11 mouse cellular contexts compared by ENCODE assay signal in genomic region chr5:125507582-125507981, GRCm38 (mm10). TPM values are rescaled to one million over a fixed set of nuclear protein-coding genes. Genes with fewer than 3 reads are reported as not detected.
DNase-seq lines count a peak whose midpoint lies in the region; ATAC-seq lines count a peak whose summit lies in the region.
"Had no signal": no experiment of that assay in that cellular context is flagged by ENCODE, and none has a peak within 500 bp of the region (broad histone marks: within the 10 kb centered on the region; RNA-seq: fewer than 3 reads in every experiment).

No protein-coding gene starts in this region.

- no peaks in the 10 kb centered on the region for H3K4me1 ChIP-seq in limb, embryonic 10.5 days
- H3K4me1 ChIP-seq: limb, embryonic 15.5 days had no signal

- no peaks in the 10 kb centered on the region for H3K27me3 ChIP-seq in limb, embryonic 10.5 days (ENCODE audit: low read depth, poor library complexity, severe bottlenecking)
- H3K27me3 ChIP-seq: limb, embryonic 15.5 days had no signal

- H3K36me3 ChIP-seq in limb, embryonic 10.5 days = peaks cover 92% of the 10 kb centered on the region

- no peaks in the 10 kb centered on the region for H3K9me3 ChIP-seq in limb, embryonic 10.5 days (replicated peaks)
- H3K9me3 ChIP-seq: limb, embryonic 15.5 days had no signal

- ATAC-seq in granulocyte monocyte progenitor cell, adult 5-6 weeks (replicated peaks; ENCODE audit: poor library complexity, severe bottlenecking) = no peak

- H3K4me3 ChIP-seq in limb, embryonic 10.5 days = no peak overlapping the region
- H3K4me3 ChIP-seq: limb, embryonic 15.5 days had no signal

- DNase-seq in kidney, postnatal 4 days = peak; percentile 34 to 37
- DNase-seq in kidney, adult 11 months = no peak
- DNase-seq in 3T3-L1 (ENCODE audit: low read depth, low spot score) (peak; percentile 52), A20 (ENCODE audit: low read depth, low spot score) (peak; percentile 26), ZHBTc4 (ENCODE audit: low read depth, low spot score) (peak; percentile 86)
- no peak for DNase-seq in limb, embryonic 10.5 days (ENCODE audit: low spot score)
- DNase-seq in thymus, postnatal 36 days = no peak
- DNase-seq: layer of hippocampus, postnatal 36 days; thymus, adult 18-20 months had no signal

- WGBS in limb, embryonic 10.5 days = 88% methylated on average over 9 of the region's 9 CpGs

- no peak overlapping the region for H3K27ac ChIP-seq in limb, embryonic 10.5 days
- H3K27ac ChIP-seq: limb, embryonic 15.5 days had no signal

RNA-seq across cellular contexts. Expression of gene Tmem132b, which starts 24.0 kb away (rescaled TPM):
- 0.03 TPM in 1 of 2 replicates, not detected in the other for polyA plus RNA-seq in limb, embryonic 10.5 days (2016; fragmentation: Nextera tagmentation; extraction: Ambion mirVana)
- total RNA-seq in granulocyte monocyte progenitor cell, adult 5-6 weeks (2014; fragmentation: Nextera tagmentation) = not detected in 2 replicates
- not detected in 2 replicates for total RNA-seq in granulocyte monocyte progenitor cell, adult 5-6 weeks (2017)

RNA-seq across cellular contexts. Expression of gene Aacs, which starts 32.0 kb away (rescaled TPM):
- polyA plus RNA-seq in limb, embryonic 10.5 days (2016; fragmentation: Nextera tagmentation; extraction: Ambion mirVana) = 56.7 and 57.9 TPM in 2 replicates
- total RNA-seq in granulocyte monocyte progenitor cell, adult 5-6 weeks (2014; fragmentation: Nextera tagmentation) = 10.3 and 15.1 TPM in 2 replicates
- 11.7 and 12.2 TPM in 2 replicates for total RNA-seq in granulocyte monocyte progenitor cell, adult 5-6 weeks (2017)

Comparison
In these comparisons a context has a peak if more than half of its experiments do, and no peak if none do; other contexts are left out.
1. DNase-seq: peak in kidney, postnatal 4 days (2 of 2), 3T3-L1 (single experiment), A20 (single experiment) and ZHBTc4 (single experiment); none in kidney, adult 11 months (single experiment), limb, embryonic 10.5 days (single experiment) and thymus, postnatal 36 days (0 of 2).